Mouse (Mus musculus): ENCODE measurements around the gene Tent4b. TPM values are rescaled to one million over a fixed set of nuclear protein-coding genes. Genes with fewer than 3 reads are reported as not detected.
A peak's percentile ranks its signal among the peaks of the same experiment; 100 is the strongest.

Tent4b gene
- polyA plus RNA-seq, 1 experiment from 2014 or later = 9.1 TPM

GRCm38 (mm10) chr8:88228800-88229199 is 29.8 kb downstream of the Tent4b start:
- Histone ChIP-seq H3K4me1 (peaks cover 31% of the 10 kb centered on the region), H3K27ac (no peak overlapping the region), H3K9ac (no peak overlapping the region), H3K4me3 (no peak overlapping the region), H3K36me3 (no peaks in the 10 kb centered on the region), H3K4me2 (no peak overlapping the region), H3K27me3 (no peaks in the 10 kb centered on the region), H3K9me3 (no peaks in the 10 kb centered on the region)
- 20% methylated on average over 1 of the region's 1 CpGs for WGBS
- no peak for ATAC-seq (ENCODE audit: insufficient number of reproducible peaks, insufficient read depth, low FRiP score, low TSS enrichment, low read depth)

GRCm38 (mm10) chr8:88236666-88237065 is 37.7 kb downstream of the Tent4b start:
- Histone ChIP-seq H3K4me1 (peaks cover 8% of the 10 kb centered on the region), H3K27ac (no peak overlapping the region), H3K4me2 (no peak overlapping the region), H3K9ac (no peak overlapping the region), H3K9me3 (no peaks in the 10 kb centered on the region), H3K36me3 (no peaks in the 10 kb centered on the region), H3K27me3 (no peaks in the 10 kb centered on the region), H3K4me3 (no peak overlapping the region)
- 80% methylated on average over 2 of the region's 2 CpGs for WGBS
- ATAC-seq (ENCODE audit: insufficient number of reproducible peaks, insufficient read depth, low FRiP score, low TSS enrichment, low read depth) = no peak

GRCm38 (mm10) chr8:88237606-88238005 is 38.6 kb downstream of the Tent4b start:
- 69% methylated on average over 2 of the region's 2 CpGs for WGBS
- Histone ChIP-seq H3K36me3 (no peaks in the 10 kb centered on the region), H3K27ac (0 out of 2 replicates have a peak overlapping the region, but pooled peaks have one; percentile 28), H3K4me2 (no peak overlapping the region), H3K4me3 (no peak overlapping the region), H3K9me3 (no peaks in the 10 kb centered on the region), H3K4me1 (peaks cover 8% of the 10 kb centered on the region), H3K27me3 (no peaks in the 10 kb centered on the region), H3K9ac (no peak overlapping the region)
- no peak for ATAC-seq (ENCODE audit: insufficient number of reproducible peaks, insufficient read depth, low FRiP score, low TSS enrichment, low read depth)

- Histone ChIP-seq H3K4me2 (no peak overlapping the region), H3K27me3 (no peaks in the 10 kb centered on the region), H3K27ac (no peak overlapping the region), H3K4me3 (no peak overlapping the region), H3K9ac (no peak overlapping the region), H3K9me3 (no peaks in the 10 kb centered on the region), H3K4me1 (peaks cover 8% of the 10 kb centered on the region), H3K36me3 (peaks cover 11% of the 10 kb centered on the region)
- no peak for ATAC-seq (ENCODE audit: insufficient number of reproducible peaks, insufficient read depth, low FRiP score, low TSS enrichment, low read depth)
- WGBS = 88% methylated on average over 5 of the region's 5 CpGs
Measured at GRCm38 (mm10) chr8:88239277-88239676, 40.3 kb downstream of the Tent4b start.

- Histone ChIP-seq H3K4me1 (peaks cover 8% of the 10 kb centered on the region), H3K27ac (no peak overlapping the region), H3K4me3 (no peak overlapping the region), H3K4me2 (no peak overlapping the region), H3K27me3 (no peaks in the 10 kb centered on the region), H3K36me3 (peaks cover 19% of the 10 kb centered on the region), H3K9ac (no peak overlapping the region), H3K9me3 (no peaks in the 10 kb centered on the region)
- ATAC-seq (ENCODE audit: insufficient number of reproducible peaks, insufficient read depth, low FRiP score, low TSS enrichment, low read depth) = no peak
- 81% methylated on average over 4 of the region's 4 CpGs for WGBS
Measured at GRCm38 (mm10) chr8:88241871-88242270, 42.9 kb downstream of the Tent4b start.

GRCm38 (mm10) chr8:88244298-88244697 is 45.3 kb downstream of the Tent4b start:
- 81% methylated on average over 4 of the region's 4 CpGs for WGBS
- H3K4me1 ChIP-seq = no peaks in the 10 kb centered on the region
- peaks cover 37% of the 10 kb centered on the region for H3K36me3 ChIP-seq
- no peaks in the 10 kb centered on the region for H3K27me3 ChIP-seq
- no peak overlapping the region for H3K4me3 ChIP-seq
- ATAC-seq (ENCODE audit: insufficient number of reproducible peaks, insufficient read depth, low FRiP score, low TSS enrichment, low read depth) = no peak
- no peak overlapping the region for H3K4me2 ChIP-seq
- H3K9ac ChIP-seq = no peak overlapping the region
- no peaks in the 10 kb centered on the region for H3K9me3 ChIP-seq
- H3K27ac ChIP-seq = no peak overlapping the region

GRCm38 (mm10) chr8:88252791-88253190 is 53.8 kb downstream of the Tent4b start:
- no peak overlapping the region for H3K27ac ChIP-seq
- WGBS = 70% methylated on average over 3 of the region's 3 CpGs
- H3K4me3 ChIP-seq = no peak overlapping the region
- no peak for ATAC-seq (ENCODE audit: insufficient number of reproducible peaks, insufficient read depth, low FRiP score, low TSS enrichment, low read depth)
- H3K27me3 ChIP-seq = no peaks in the 10 kb centered on the region
- no peaks in the 10 kb centered on the region for H3K4me1 ChIP-seq
- H3K36me3 ChIP-seq = peaks cover 71% of the 10 kb centered on the region
- H3K9ac ChIP-seq = no peak overlapping the region
- no peaks in the 10 kb centered on the region for H3K9me3 ChIP-seq
- no peak overlapping the region for H3K4me2 ChIP-seq

GRCm38 (mm10) chr8:88254957-88255356 is 55.9 kb downstream of the Tent4b start:
- WGBS = 84% methylated on average over 7 of the region's 7 CpGs
- no peak for ATAC-seq (ENCODE audit: insufficient number of reproducible peaks, insufficient read depth, low FRiP score, low TSS enrichment, low read depth)
- Histone ChIP-seq H3K4me1 (no peaks in the 10 kb centered on the region), H3K36me3 (peaks cover 59% of the 10 kb centered on the region), H3K9me3 (no peaks in the 10 kb centered on the region), H3K27me3 (no peaks in the 10 kb centered on the region), H3K4me3 (no peak overlapping the region), H3K27ac (no peak overlapping the region), H3K4me2 (no peak overlapping the region), H3K9ac (no peak overlapping the region)

GRCm38 (mm10) chr8:88258024-88258423 is 59.0 kb downstream of the Tent4b start:
- WGBS = 65% methylated on average over 6 of the region's 6 CpGs

GRCm38 (mm10) chr8:88258544-88258943 is 59.5 kb downstream of the Tent4b start:
- WGBS = 75% methylated on average over 11 of the region's 11 CpGs
- no peaks in the 10 kb centered on the region for H3K27me3 ChIP-seq
- ATAC-seq (ENCODE audit: insufficient number of reproducible peaks, insufficient read depth, low FRiP score, low TSS enrichment, low read depth) = no peak
- no peaks in the 10 kb centered on the region for H3K4me1 ChIP-seq
- peaks cover 37% of the 10 kb centered on the region for H3K36me3 ChIP-seq
- H3K9me3 ChIP-seq = no peaks in the 10 kb centered on the region
- no peak overlapping the region for H3K9ac ChIP-seq
- H3K4me2 ChIP-seq = no peak overlapping the region
- no peak overlapping the region for H3K27ac ChIP-seq
- H3K4me3 ChIP-seq = no peak overlapping the region

More at GRCm38 (mm10) chr8:88258024-88258423, 59.0 kb downstream of the Tent4b start:
- Histone ChIP-seq H3K9me3 (no peaks in the 10 kb centered on the region), H3K36me3 (peaks cover 37% of the 10 kb centered on the region), H3K4me2 (no peak overlapping the region), H3K4me1 (no peaks in the 10 kb centered on the region), H3K9ac (no peak overlapping the region), H3K4me3 (no peak overlapping the region), H3K27me3 (no peaks in the 10 kb centered on the region), H3K27ac (no peak overlapping the region)
- no peak for ATAC-seq (ENCODE audit: insufficient number of reproducible peaks, insufficient read depth, low FRiP score, low TSS enrichment, low read depth)

GRCm38 (mm10) chr8:88260466-88260980 is 61.5 kb downstream of the Tent4b start:
- H3K9ac ChIP-seq = no peak overlapping the region
- no peak overlapping the region for H3K4me3 ChIP-seq
- no peak for ATAC-seq (ENCODE audit: insufficient number of reproducible peaks, insufficient read depth, low FRiP score, low TSS enrichment, low read depth)
- peaks cover 7% of the 10 kb centered on the region for H3K4me1 ChIP-seq
- H3K9me3 ChIP-seq = no peaks in the 10 kb centered on the region
- H3K27ac ChIP-seq = no peak overlapping the region
- 89% methylated on average over 7 of the region's 7 CpGs for WGBS
- H3K36me3 ChIP-seq = peaks cover 24% of the 10 kb centered on the region
- no peaks in the 10 kb centered on the region for H3K27me3 ChIP-seq
- H3K4me2 ChIP-seq = no peak overlapping the region

- Histone ChIP-seq H3K9ac (no peak overlapping the region), H3K9me3 (no peaks in the 10 kb centered on the region), H3K27me3 (no peaks in the 10 kb centered on the region), H3K4me3 (no peak overlapping the region), H3K4me2 (no peak overlapping the region), H3K36me3 (peaks cover 8% of the 10 kb centered on the region; the same call in 1 of the 2 replicates), H3K4me1 (peaks cover 11% of the 10 kb centered on the region), H3K27ac (peak overlapping the region; percentile 51)
- WGBS = 47% methylated on average over 14 of the region's 14 CpGs
- no peak for ATAC-seq (ENCODE audit: insufficient number of reproducible peaks, insufficient read depth, low FRiP score, low TSS enrichment, low read depth)
Measured at GRCm38 (mm10) chr8:88262831-88263635, 64.0 kb downstream of the Tent4b start.

All from embryonic facial prominence, embryonic 13.5 days (tissue).